Mouse (Mus musculus) heart, embryonic 16.5 days (tissue): ENCODE data around the gene Snrnp48. TPM values are rescaled to one million over a fixed set of nuclear protein-coding genes. Genes with fewer than 3 reads are reported as not detected.

Source experiments
- ATAC-seq: fragments of 200-750 bp; cut with Nextera tagmentation; replicated peaks from 2 replicates; pipeline ENCODE4 v1.8.0; 2017; ENCODE audit warnings: moderate number of reproducible peaks; ENCODE audit not compliant: insufficient read depth, low FRiP score; ENCODE audit errors: extremely low read depth
- H3K27ac ChIP-seq: fragments of 300-500 bp; sonication (generic); 2 replicates; pipeline ENCODE4 v1.5.1; 2014; ENCODE audit warnings: mild to moderate bottlenecking, low read length, control low read depth, moderate library complexity
- H3K27me3 ChIP-seq: fragments of 300-500 bp; sonication (generic); 2 replicates; pipeline ENCODE4 v1.6.1; 2014; ENCODE audit warnings: low read length, mixed read lengths; ENCODE audit not compliant: control insufficient read depth, insufficient read depth
- H3K36me3 ChIP-seq: fragments of 300-500 bp; sonication (generic); 2 replicates; pipeline ENCODE4 v1.6.1; 2014; ENCODE audit not compliant: control insufficient read depth, insufficient read depth
- H3K4me1 ChIP-seq: fragments of 300-500 bp; sonication (generic); 2 replicates; pipeline ENCODE4 v1.6.1; 2014; ENCODE audit warnings: low read length, mixed read lengths; ENCODE audit not compliant: control insufficient read depth, insufficient read depth
- H3K4me2 ChIP-seq: fragments of 300-500 bp; sonication (generic); 2 replicates; pipeline ENCODE4 v1.6.1; 2014; ENCODE audit warnings: low read depth, mild to moderate bottlenecking, control low read depth, low read length
- H3K4me3 ChIP-seq: fragments of 300-500 bp; sonication (generic); 2 replicates; pipeline ENCODE4 v1.5.1; 2014; ENCODE audit warnings: mild to moderate bottlenecking, control low read depth, low read length
- H3K9ac ChIP-seq: fragments of 300-500 bp; sonication (generic); 2 replicates; pipeline ENCODE4 v1.6.1; 2014; ENCODE audit warnings: low read length, control low read depth
- H3K9me3 ChIP-seq: fragments of 300-500 bp; sonication (generic); replicated peaks from 2 replicates; pipeline ENCODE4 v1.6.1; 2016; ENCODE audit warnings: low read length; ENCODE audit not compliant: control insufficient read depth
- WGBS: fragments of 180-500 bp; shearing (Covaris S2); extraction: QIAGEN DNeasy Blood & Tissue Kit; methylation state at CpG from one replicate; pipeline ENCODE4 v1.1.7; 2014; 5-methylcytosine and 5-hydroxymethylcytosine counted together
- polyA plus RNA-seq: library from polyadenylated mRNA; unstranded; fragments of >200 nt; fragmentation: Nextera tagmentation; extraction: Ambion mirVana; gene quantifications from 2 replicates; pipeline ENCODE4 v1.2.1, GENCODE M21; 2015

The Snrnp48 gene
- polyA plus RNA-seq: 23.4 and 25.2 TPM in 2 replicates

GRCm38 (mm10) chr13:38204702-38205482 lies at the start of gene Snrnp48:
TSS of gene Snrnp48 (plus strand) at chr13:38204938.
- Histone ChIP-seq H3K27me3 (no peaks in the 10 kb centered on the region), H3K4me2 (peak within 1 kb of the TSS; percentile 74), H3K9ac (peak within 1 kb of the TSS; percentile 91), H3K27ac (peak within 1 kb of the TSS; percentile 90), H3K9me3 (no peaks in the 10 kb centered on the region), H3K4me3 (peak within 1 kb of the TSS; percentile 95), H3K36me3 (0 out of 2 replicates have a peak, but pooled peaks cover 6% of the 10 kb centered on the region), H3K4me1 (peaks cover 17% of the 10 kb centered on the region)
- under 1% methylated on average over 59 of the region's 59 CpGs for WGBS
- peak; percentile 98 for ATAC-seq

- H3K4me2 ChIP-seq: peak overlapping the region; percentile 73
- H3K36me3 ChIP-seq: no peaks in the 10 kb centered on the region
- 13% methylated on average over 2 of the region's 2 CpGs for WGBS
- no peak for ATAC-seq
- H3K27ac ChIP-seq: peak overlapping the region; percentile 25
- peaks cover 6% of the 10 kb centered on the region; the same call in 1 of the 2 replicates for H3K27me3 ChIP-seq
- H3K4me3 ChIP-seq: peak overlapping the region; percentile 20
- peaks cover 25% of the 10 kb centered on the region for H3K4me1 ChIP-seq
- H3K9me3 ChIP-seq: no peaks in the 10 kb centered on the region
- peak overlapping the region; percentile 49 for H3K9ac ChIP-seq
Measured at GRCm38 (mm10) chr13:38155523-38155922, 49.2 kb upstream of the Snrnp48 start.

GRCm38 (mm10) chr13:38157635-38158034 lies 47.1 kb upstream of the Snrnp48 start:
- no peak overlapping the region for H3K4me2 ChIP-seq
- ATAC-seq: no peak
- peaks cover 38% of the 10 kb centered on the region for H3K4me1 ChIP-seq
- WGBS: 34% methylated on average over 6 of the region's 6 CpGs
- H3K36me3 ChIP-seq: no peaks in the 10 kb centered on the region
- peak overlapping the region; percentile 49 for H3K9ac ChIP-seq
- H3K27ac ChIP-seq: peak overlapping the region; percentile 47
- H3K27me3 ChIP-seq: no peaks in the 10 kb centered on the region
- no peak overlapping the region for H3K4me3 ChIP-seq
- H3K9me3 ChIP-seq: no peaks in the 10 kb centered on the region

- Histone ChIP-seq H3K27ac (peak overlapping the region; percentile 97), H3K4me3 (no peak overlapping the region), H3K9me3 (no peaks in the 10 kb centered on the region), H3K27me3 (no peaks in the 10 kb centered on the region), H3K4me1 (peaks cover 53% of the 10 kb centered on the region), H3K36me3 (peaks cover 8% of the 10 kb centered on the region; the same call in 1 of the 2 replicates), H3K4me2 (peak overlapping the region; percentile 42; the same call in 1 of the 2 replicates), H3K9ac (peak overlapping the region; percentile 58)
- no peak for ATAC-seq
- WGBS: 65% methylated on average over 2 of the region's 2 CpGs
Measured at GRCm38 (mm10) chr13:38162002-38162401, 42.7 kb upstream of the Snrnp48 start.

DNA sequence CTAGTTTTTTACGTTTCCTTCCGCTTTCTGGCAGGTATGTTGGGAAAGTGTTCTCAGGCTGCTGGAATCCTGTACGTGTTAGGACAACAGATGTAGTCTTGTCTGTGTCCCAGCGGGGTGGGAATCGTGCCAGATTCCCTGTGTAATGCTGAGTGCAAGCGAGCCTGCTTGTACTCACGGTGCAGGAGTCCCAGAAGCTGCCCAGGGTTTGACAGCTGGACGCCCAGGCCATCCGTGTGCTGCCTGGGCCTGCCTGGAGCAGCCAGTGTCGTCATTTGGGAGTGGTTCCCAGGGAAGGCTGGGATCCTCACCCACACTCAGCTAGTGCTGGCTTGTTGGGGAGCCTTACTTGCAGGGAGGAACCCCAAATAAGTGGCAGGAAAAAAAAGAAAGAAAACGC lies 42.1 kb upstream of the Snrnp48 start:
- peak overlapping the region; percentile 58 for H3K9ac ChIP-seq
- H3K4me2 ChIP-seq: peak overlapping the region; percentile 42
- ATAC-seq: peak; percentile 95
- H3K4me3 ChIP-seq: no peak overlapping the region
- H3K4me1 ChIP-seq: peaks cover 51% of the 10 kb centered on the region
- H3K9me3 ChIP-seq: no peaks in the 10 kb centered on the region
- no peaks in the 10 kb centered on the region for H3K27me3 ChIP-seq
- 16% methylated on average over 11 of the region's 11 CpGs for WGBS
- peak overlapping the region; percentile 97 for H3K27ac ChIP-seq
- H3K36me3 ChIP-seq: peaks cover 12% of the 10 kb centered on the region; the same call in 1 of the 2 replicates

DNA sequence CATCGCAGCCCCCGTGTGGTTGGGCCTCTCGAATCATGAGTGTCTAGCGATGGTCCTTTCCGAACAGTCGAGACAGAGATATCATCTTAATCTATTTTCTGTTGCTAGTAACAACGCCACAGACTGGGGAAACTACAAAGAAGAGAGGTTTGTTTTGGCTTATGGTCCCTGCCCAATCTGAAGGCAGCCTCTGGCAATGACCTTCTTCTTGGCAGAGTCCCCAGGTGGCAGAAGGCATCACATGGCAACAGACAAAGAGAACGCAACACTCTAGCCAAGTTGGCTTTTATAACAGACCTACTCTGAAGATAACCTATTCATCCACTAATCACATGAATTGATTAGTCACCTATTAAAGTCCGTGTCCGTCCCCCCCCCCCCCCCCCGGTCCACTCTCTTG lies 39.8 kb upstream of the Snrnp48 start:
- peaks cover 33% of the 10 kb centered on the region for H3K36me3 ChIP-seq
- no peak overlapping the region for H3K4me2 ChIP-seq
- no peak for ATAC-seq
- no peaks in the 10 kb centered on the region for H3K9me3 ChIP-seq
- no peaks in the 10 kb centered on the region for H3K27me3 ChIP-seq
- H3K9ac ChIP-seq: no peak overlapping the region
- no peak overlapping the region for H3K4me3 ChIP-seq
- WGBS: 64% methylated on average over 11 of the region's 11 CpGs
- peaks cover 49% of the 10 kb centered on the region for H3K4me1 ChIP-seq
- H3K27ac ChIP-seq: peak overlapping the region; percentile 72

DNA sequence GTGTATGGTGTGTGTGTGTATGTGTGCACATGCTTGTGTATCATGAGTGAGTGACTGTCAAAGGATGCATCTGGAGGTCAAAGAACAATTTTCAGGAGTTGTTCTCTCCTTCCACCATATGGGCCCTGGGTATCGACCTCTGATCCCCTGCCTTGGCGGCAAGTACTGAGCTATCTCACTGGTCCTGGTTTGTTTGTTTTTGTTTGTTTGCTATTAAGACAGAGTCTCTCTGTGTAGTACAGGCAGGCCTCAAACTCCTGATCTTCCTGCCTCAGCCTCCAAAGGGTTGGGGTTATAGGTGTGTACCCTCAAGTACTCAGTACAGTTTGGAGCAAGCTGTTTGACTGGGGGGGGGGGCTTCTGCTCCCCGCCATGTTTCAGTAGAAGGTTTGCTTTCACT lies 37.7 kb upstream of the Snrnp48 start:
- Histone ChIP-seq H3K4me2 (no peak overlapping the region), H3K4me3 (no peak overlapping the region), H3K9me3 (no peaks in the 10 kb centered on the region), H3K36me3 (peaks cover 34% of the 10 kb centered on the region), H3K4me1 (peaks cover 46% of the 10 kb centered on the region), H3K27ac (no peak overlapping the region), H3K27me3 (no peaks in the 10 kb centered on the region), H3K9ac (no peak overlapping the region)
- no peak for ATAC-seq
- WGBS: 92% methylated on average over 3 of the region's 3 CpGs

- Histone ChIP-seq H3K36me3 (peaks cover 52% of the 10 kb centered on the region), H3K27me3 (no peaks in the 10 kb centered on the region), H3K9ac (peak overlapping the region; percentile 61), H3K4me1 (peaks cover 19% of the 10 kb centered on the region), H3K27ac (peak overlapping the region; percentile 99), H3K4me2 (peak overlapping the region; percentile 60), H3K4me3 (0 out of 2 replicates have a peak overlapping the region, but pooled peaks have one; percentile 4), H3K9me3 (no peaks in the 10 kb centered on the region)
- peak; percentile 98 for ATAC-seq
- WGBS: 4% methylated on average over 4 of the region's 4 CpGs
Measured at GRCm38 (mm10) chr13:38170707-38171144, 34.0 kb upstream of the Snrnp48 start.

GRCm38 (mm10) chr13:38193406-38193805 lies 11.3 kb upstream of the Snrnp48 start:
- Histone ChIP-seq H3K9ac (no peak overlapping the region), H3K27me3 (no peaks in the 10 kb centered on the region), H3K9me3 (peaks cover 14% of the 10 kb centered on the region), H3K4me2 (no peak overlapping the region), H3K27ac (no peak overlapping the region), H3K4me1 (no peaks in the 10 kb centered on the region), H3K4me3 (no peak overlapping the region), H3K36me3 (peaks cover 84% of the 10 kb centered on the region)
- 87% methylated on average over 10 of the region's 10 CpGs for WGBS
- ATAC-seq: no peak
